Mouse (Mus musculus) right cerebral cortex, adult 2 months (tissue): Measurements from ENCODE around the gene Zfp341.
A peak's percentile ranks its signal among the peaks of the same experiment; 100 is the strongest.

Experiments
- DNase-seq, 2 experiments: peaks; one replicate each; pipeline ENCODE4 v3.0.0; 2021 to 2022; ENCODE audit warnings: low spot score in 2 of 2

Gene Zfp341

GRCm38 (mm10) chr2:154613118-154614115, at the start of gene Zfp341, which contains the start of gene 4930519P11Rik:
Zfp341 (plus strand) TSS chr2:154613297.
4930519P11Rik (minus strand) TSS chr2:154613437.
- DNase-seq: peak; percentile 84 to 88

GRCm38 (mm10) chr2:154563612-154564170, 49.4 kb upstream of the Zfp341 start:
- no peak for DNase-seq

- peak in 1 of 2 experiments; percentile 53 for DNase-seq
These were observed 47.5 kb upstream of the Zfp341 start for GRCm38 (mm10) chr2:154565562-154565961.

GRCm38 (mm10) chr2:154566641-154567040, 46.5 kb upstream of the Zfp341 start:
- no peak for DNase-seq

GRCm38 (mm10) chr2:154567766-154568165, 45.3 kb upstream of the Zfp341 start:
- no peak for DNase-seq

- no peak for DNase-seq
These were observed 44.6 kb upstream of the Zfp341 start for GRCm38 (mm10) chr2:154568329-154569070.

GRCm38 (mm10) chr2:154569071-154569748, 43.9 kb upstream of the Zfp341 start:
- peak in 1 of 2 experiments; percentile 39 for DNase-seq

- peak; percentile 91 to 93 for DNase-seq
These were observed 43.2 kb upstream of the Zfp341 start, which contains the start of gene E2f1 for GRCm38 (mm10) chr2:154569836-154570286. E2f1 (minus strand) TSS chr2:154569892.

GRCm38 (mm10) chr2:154570666-154571065, 42.4 kb upstream of the Zfp341 start:
- DNase-seq: no peak

- DNase-seq: no peak
These were observed 41.8 kb upstream of the Zfp341 start for GRCm38 (mm10) chr2:154571266-154571665.

- DNase-seq: no peak
These were observed 41.1 kb upstream of the Zfp341 start for GRCm38 (mm10) chr2:154571976-154572375.

GRCm38 (mm10) chr2:154572996-154573395, 40.1 kb upstream of the Zfp341 start:
- DNase-seq: no peak

GRCm38 (mm10) chr2:154574271-154574670, 38.8 kb upstream of the Zfp341 start:
- no peak for DNase-seq

- DNase-seq: no peak
These were observed 36.0 kb upstream of the Zfp341 start for GRCm38 (mm10) chr2:154576876-154577743.

- DNase-seq: no peak
These were observed 35.4 kb upstream of the Zfp341 start for GRCm38 (mm10) chr2:154577744-154578067.

GRCm38 (mm10) chr2:154580586-154580985, 32.5 kb upstream of the Zfp341 start:
- no peak for DNase-seq

GRCm38 (mm10) chr2:154581421-154581820, 31.7 kb upstream of the Zfp341 start:
- DNase-seq: no peak

GRCm38 (mm10) chr2:154583906-154584872, 28.9 kb upstream of the Zfp341 start:
- peak; percentile 92 to 94 for DNase-seq

GRCm38 (mm10) chr2:154584931-154585601, 28.0 kb upstream of the Zfp341 start:
- DNase-seq: no peak
